Mouse (Mus musculus): Measurements from ENCODE around the gene Surf2.
A peak's percentile ranks its signal among the peaks of the same experiment; 100 is the strongest.

Surf2 gene

GRCm38 (mm10) chr2:26914148-26914941, 1.8 kb upstream of the Surf2 start:
- DNase-seq (ENCODE audit: low spot score) = no peak

GRCm38 (mm10) chr2:26916738-26917137, 571 bp downstream of the Surf2 start:
- no peak for DNase-seq (ENCODE audit: low spot score)

- DNase-seq (ENCODE audit: low spot score) = no peak
Measured at GRCm38 (mm10) chr2:26919684-26920083, 3.5 kb downstream of the Surf2 start.

- DNase-seq (ENCODE audit: low spot score) = no peak
Measured at GRCm38 (mm10) chr2:26920190-26920855, 4.2 kb downstream of the Surf2 start.

GRCm38 (mm10) chr2:26921784-26922183, 5.6 kb downstream of the Surf2 start:
- no peak for DNase-seq (ENCODE audit: low spot score)

- DNase-seq (ENCODE audit: low spot score) = no peak
Measured at GRCm38 (mm10) chr2:26927745-26928476, 11.7 kb downstream of the Surf2 start.

GRCm38 (mm10) chr2:26930390-26930789, 14.2 kb downstream of the Surf2 start:
- DNase-seq (ENCODE audit: low spot score) = peak; percentile 64

GRCm38 (mm10) chr2:26932473-26933303, 16.5 kb downstream of the Surf2 start:
- no peak for DNase-seq (ENCODE audit: low spot score)

GRCm38 (mm10) chr2:26933304-26934055, 17.3 kb downstream of the Surf2 start, which contains the start of the genes Surf4 and Stkld1:
Surf4 (minus strand) TSS chr2:26933928.
Stkld1 (plus strand) TSS chr2:26934047.
- peak; percentile 58 for DNase-seq (ENCODE audit: low spot score)

- no peak for DNase-seq (ENCODE audit: low spot score)
Measured at GRCm38 (mm10) chr2:26935286-26935685, 19.1 kb downstream of the Surf2 start.

GRCm38 (mm10) chr2:26936425-26936824, 20.3 kb downstream of the Surf2 start:
- no peak for DNase-seq (ENCODE audit: low spot score)

GRCm38 (mm10) chr2:26941539-26941938, 25.4 kb downstream of the Surf2 start:
- DNase-seq (ENCODE audit: low spot score) = no peak

GRCm38 (mm10) chr2:26943253-26943652, 27.1 kb downstream of the Surf2 start:
- no peak for DNase-seq (ENCODE audit: low spot score)

GRCm38 (mm10) chr2:26950411-26950810, 34.2 kb downstream of the Surf2 start:
- no peak for DNase-seq (ENCODE audit: low spot score)

- no peak for DNase-seq (ENCODE audit: low spot score)
Measured at GRCm38 (mm10) chr2:26951346-26951905, 35.3 kb downstream of the Surf2 start.

GRCm38 (mm10) chr2:26952193-26952592, 36.0 kb downstream of the Surf2 start:
- no peak for DNase-seq (ENCODE audit: low spot score)

- no peak for DNase-seq (ENCODE audit: low spot score)
Measured at GRCm38 (mm10) chr2:26952866-26953265, 36.7 kb downstream of the Surf2 start.

- no peak for DNase-seq (ENCODE audit: low spot score)
Measured at GRCm38 (mm10) chr2:26954735-26955395, 38.7 kb downstream of the Surf2 start.

GRCm38 (mm10) chr2:26956811-26957487, 40.8 kb downstream of the Surf2 start:
- DNase-seq (ENCODE audit: low spot score) = no peak

GRCm38 (mm10) chr2:26957488-26957859, 41.3 kb downstream of the Surf2 start:
- no peak for DNase-seq (ENCODE audit: low spot score)

Measured in layer of hippocampus, adult 9-10 months (tissue).